Mouse (Mus musculus) layer of hippocampus, postnatal 36 days (tissue): ENCODE data around the gene Ryr1. TPM values are rescaled to one million over a fixed set of nuclear protein-coding genes. Genes with fewer than 3 reads are reported as not detected.

ENCODE experiments used
- DNase-seq, 2 experiments: peaks; one replicate each; pipeline ENCODE4 v3.0.0; 2022
- total RNA-seq, 2 experiments: library from RNA; stranded (reverse); gene quantifications; 2 replicates each; pipeline ENCODE4 v1.2.3; 2021

Gene Ryr1
- 10 to 100 TPM; 13.9 to 17.7 TPM for total RNA-seq

GRCm38 (mm10) chr7:29124970-29125369, at the start of gene Ryr1:
Ryr1 (minus strand) TSS chr7:29125179.
- no peak for DNase-seq

GRCm38 (mm10) chr7:29172390-29173016, 47.5 kb upstream of the Ryr1 start:
- no peak for DNase-seq

- no peak for DNase-seq
These were observed 46.7 kb upstream of the Ryr1 start for GRCm38 (mm10) chr7:29171562-29172097.

- DNase-seq, result no peak
These were observed 46.0 kb upstream of the Ryr1 start for GRCm38 (mm10) chr7:29170755-29171561.

- DNase-seq, result peak; percentile 44 to 52
These were observed 45.2 kb upstream of the Ryr1 start, which contains the start of the genes Ggn and Spred3 for GRCm38 (mm10) chr7:29170066-29170754. Ggn (plus strand) TSS chr7:29170210. Spred3 (minus strand) TSS chr7:29170411.

GRCm38 (mm10) chr7:29169231-29170065, 44.5 kb upstream of the Ryr1 start:
- peak; percentile 80 to 81 for DNase-seq

GRCm38 (mm10) chr7:29168791-29169230, 43.8 kb upstream of the Ryr1 start:
- DNase-seq, result peak in 1 of 2 experiments; percentile 33

- DNase-seq, result no peak
These were observed 43.2 kb upstream of the Ryr1 start for GRCm38 (mm10) chr7:29168121-29168695.

GRCm38 (mm10) chr7:29167656-29168055, 42.7 kb upstream of the Ryr1 start:
- no peak for DNase-seq

GRCm38 (mm10) chr7:29162750-29163525, 38.0 kb upstream of the Ryr1 start:
- DNase-seq, result no peak

- no peak for DNase-seq
These were observed 37.3 kb upstream of the Ryr1 start for GRCm38 (mm10) chr7:29162294-29162693.

- DNase-seq, result no peak
These were observed 33.3 kb upstream of the Ryr1 start for GRCm38 (mm10) chr7:29158264-29158663.

- peak; percentile 80 to 86 for DNase-seq
These were observed 31.1 kb upstream of the Ryr1 start, which contains the start of gene Fam98c for GRCm38 (mm10) chr7:29155838-29156782. Fam98c (minus strand) TSS chr7:29156234.

GRCm38 (mm10) chr7:29155196-29155837, 30.3 kb upstream of the Ryr1 start:
- peak; percentile 87 to 88 for DNase-seq

- DNase-seq, result no peak
These were observed 29.2 kb upstream of the Ryr1 start for GRCm38 (mm10) chr7:29154018-29154720.

- no peak for DNase-seq
These were observed 26.5 kb upstream of the Ryr1 start for GRCm38 (mm10) chr7:29151486-29151885.

- DNase-seq, result no peak
These were observed 23.8 kb upstream of the Ryr1 start for GRCm38 (mm10) chr7:29148771-29149170.
